Mouse (Mus musculus) heart, postnatal 0 days (tissue): ENCODE measurements around the gene Arhgap42. TPM values are rescaled to one million over a fixed set of nuclear protein-coding genes. Genes with fewer than 3 reads are reported as not detected.

ENCODE experiments used
- ATAC-seq: fragments of 200-750 bp; cut with Nextera tagmentation; 2 replicates; pipeline ENCODE4 v1.8.0; 2017; ENCODE audit warnings: low read depth, moderate number of reproducible peaks, moderate library complexity; ENCODE audit not compliant: insufficient read depth
- DNase-seq: peaks from one replicate; pipeline ENCODE4 v3.0.0-alpha.2; 2016; ENCODE audit warnings: low spot score
- H3K27ac ChIP-seq: fragments of 300-500 bp; sonication (generic); 2 replicates; pipeline ENCODE4 v1.5.1; 2014; ENCODE audit warnings: low read depth, mild to moderate bottlenecking
- H3K27me3 ChIP-seq: fragments of 300-500 bp; sonication (generic); 2 replicates; pipeline ENCODE4 v1.6.1; 2014; ENCODE audit warnings: low read length, mixed read lengths; ENCODE audit not compliant: control insufficient read depth, insufficient read depth
- H3K36me3 ChIP-seq: fragments of 300-500 bp; sonication (generic); replicated peaks from 2 replicates; pipeline ENCODE4 v1.6.1; 2014; ENCODE audit warnings: low read length, mixed read lengths; ENCODE audit not compliant: control insufficient read depth, insufficient read depth
- H3K4me1 ChIP-seq: fragments of 300-500 bp; sonication (generic); 2 replicates; pipeline ENCODE4 v1.6.1; 2014; ENCODE audit warnings: antibody characterized with exemption; ENCODE audit not compliant: control insufficient read depth, insufficient read depth
- H3K4me2 ChIP-seq: fragments of 300-500 bp; sonication (generic); 2 replicates; pipeline ENCODE4 v1.6.1; 2014; ENCODE audit warnings: low read depth, mild to moderate bottlenecking, low read length, moderate library complexity
- H3K4me3 ChIP-seq: fragments of 300-500 bp; sonication (generic); 2 replicates; pipeline ENCODE4 v1.5.1; 2014; ENCODE audit warnings: low read depth, low read length
- H3K9ac ChIP-seq: fragments of 300-500 bp; sonication (generic); replicated peaks from 2 replicates; pipeline ENCODE4 v1.6.1; 2014; ENCODE audit warnings: low read depth, low read length, mixed read lengths
- H3K9me3 ChIP-seq: fragments of 300-500 bp; sonication (generic); replicated peaks from 2 replicates; pipeline ENCODE4 v1.6.1; 2016; ENCODE audit warnings: low read length; ENCODE audit not compliant: control insufficient read depth
- CTCF ChIP-seq: IDR thresholded peaks from 2 replicates; pipeline ENCODE4 v1.5.1; 2016; ENCODE audit warnings: antibody characterized with exemption, control low read depth, low read depth
- EP300 ChIP-seq: IDR thresholded peaks from 2 replicates; pipeline ENCODE4 v1.6.1; 2016; ENCODE audit warnings: antibody characterized with exemption, low read depth
- WGBS: fragments of 180-500 bp; shearing (Covaris S2); extraction: QIAGEN DNeasy Blood & Tissue Kit; methylation state at CpG from one replicate; pipeline ENCODE4 v1.1.7; 2014; 5-methylcytosine and 5-hydroxymethylcytosine counted together
- polyA plus RNA-seq: library from polyadenylated mRNA; unstranded; fragments of >200 nt; fragmentation: Nextera tagmentation; extraction: Ambion mirVana; gene quantifications from 2 replicates; pipeline ENCODE4 v1.2.1, GENCODE M21; 2015
- total RNA-seq: library from RNA; depleted of rRNA; stranded (reverse); fragments of >200 nt; gene quantifications from 2 replicates; pipeline ENCODE4 v1.2.3, GENCODE M21; 2014; ENCODE audit warnings: low replicate concordance

The Arhgap42 gene
- total and polyA plus RNA-seq, 2 experiments from 2014 or later: 4.6 to 8.1 TPM

DNA sequence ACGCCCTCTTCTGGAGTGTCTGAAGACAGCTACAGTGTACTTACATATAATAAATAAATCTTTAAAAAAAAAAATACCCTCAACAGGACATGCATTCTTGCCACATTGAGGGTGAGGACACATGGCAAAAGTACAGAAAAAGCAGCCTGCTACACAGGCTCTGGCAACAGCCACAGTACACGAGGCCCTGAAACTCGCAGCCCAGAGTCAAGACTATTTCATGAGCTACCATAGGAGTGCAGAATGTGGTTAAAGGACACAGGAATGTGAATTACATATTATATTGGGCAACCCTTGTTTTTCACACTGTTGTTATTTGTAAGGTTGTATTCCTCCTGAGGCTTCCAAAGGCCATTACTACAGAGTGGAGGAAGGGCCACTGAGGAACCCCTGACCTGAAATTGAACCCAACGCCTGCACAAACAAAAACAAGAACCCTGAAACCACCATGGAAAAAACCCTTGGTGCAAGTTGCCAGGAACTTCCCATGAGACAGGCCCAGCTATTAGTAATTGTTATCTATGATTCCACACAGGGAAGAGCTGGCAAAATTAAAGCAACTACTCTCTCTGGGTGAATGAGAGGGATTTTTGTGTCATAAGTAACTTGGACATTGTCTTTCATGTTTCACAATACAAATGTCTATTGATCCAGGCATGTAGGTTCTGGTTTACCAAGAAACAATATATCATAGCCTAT is 109.8 kb downstream of the Arhgap42 start:
- TF ChIP-seq EP300: no peak
- no peak for DNase-seq
- Histone ChIP-seq H3K9ac (no peak overlapping the region), H3K4me3 (no peak overlapping the region), H3K9me3 (no peaks in the 10 kb centered on the region; the same call in 1 of the 2 replicates), H3K36me3 (no peaks in the 10 kb centered on the region), H3K4me2 (no peak overlapping the region), H3K27me3 (no peaks in the 10 kb centered on the region), H3K4me1 (peaks cover 8% of the 10 kb centered on the region; the same call in 1 of the 2 replicates), H3K27ac (no peak overlapping the region)
- no peak for ATAC-seq
- WGBS: 78% methylated on average over 4 of the region's 4 CpGs

DNA sequence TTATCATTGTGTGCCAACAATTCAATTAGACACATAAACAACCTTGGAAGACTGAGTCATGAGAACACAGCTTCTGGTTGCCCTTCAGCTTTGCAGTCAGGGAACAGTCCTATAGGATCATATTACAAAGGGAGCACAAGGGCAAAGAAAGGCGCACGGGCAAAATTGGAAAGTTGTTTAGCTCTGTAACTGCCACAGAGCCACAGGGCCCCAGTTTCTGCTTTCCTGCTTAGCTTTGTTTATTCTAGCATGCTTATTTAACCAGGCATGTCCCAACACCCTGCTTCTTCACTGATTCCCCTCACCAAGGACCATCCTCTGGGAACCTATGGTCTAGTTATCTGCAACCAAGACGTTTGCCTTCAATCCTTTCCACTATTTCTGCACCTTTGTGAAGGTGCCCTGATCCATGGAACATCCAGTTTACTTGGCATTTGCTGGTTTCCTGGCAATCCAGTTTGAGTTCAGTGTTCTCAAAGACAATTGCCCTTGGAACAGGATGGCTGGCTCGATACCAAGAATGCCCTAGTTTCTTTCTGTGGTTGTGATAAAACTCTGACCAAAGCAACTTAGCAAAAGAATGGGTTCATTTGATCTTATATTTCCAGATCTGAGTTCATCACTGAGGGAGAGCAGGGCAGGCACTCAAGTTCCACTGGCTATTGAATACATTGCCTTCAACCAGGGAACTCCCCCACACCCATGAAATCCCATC is 111.7 kb downstream of the Arhgap42 start:
- ATAC-seq (no peak), DNase-seq (no peak)
- peaks cover 8% of the 10 kb centered on the region; the same call in 1 of the 2 replicates for H3K4me1 ChIP-seq
- no peaks in the 10 kb centered on the region for H3K9me3 ChIP-seq
- TF ChIP-seq CTCF (no peak), EP300 (no peak)
- no peak overlapping the region for H3K27ac ChIP-seq
- WGBS: 29% methylated on average over 4 of the region's 4 CpGs
- no peak overlapping the region for H3K9ac ChIP-seq
- H3K27me3 ChIP-seq: no peaks in the 10 kb centered on the region
- H3K36me3 ChIP-seq: no peaks in the 10 kb centered on the region
- no peak overlapping the region for H3K4me3 ChIP-seq
- no peak overlapping the region for H3K4me2 ChIP-seq

DNA sequence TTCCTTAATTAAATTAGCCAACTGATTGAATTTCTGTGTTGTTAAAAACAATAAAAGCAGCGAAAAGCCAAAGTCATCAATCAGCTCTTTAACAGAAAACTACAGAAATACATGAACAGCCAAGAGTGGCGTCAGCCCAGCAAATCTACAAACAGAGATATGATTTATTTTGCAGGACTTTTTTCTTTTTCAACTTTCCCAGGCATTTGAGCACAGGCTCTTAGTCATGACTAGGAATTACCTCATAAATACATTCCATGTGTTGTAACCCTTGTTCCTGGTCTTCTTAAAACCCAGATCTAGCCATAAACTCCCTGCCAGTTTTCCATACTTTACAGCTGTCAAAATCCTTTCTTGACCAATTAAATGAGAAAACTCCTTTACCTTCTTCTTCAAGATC is 114.7 kb downstream of the Arhgap42 start:
- Histone ChIP-seq H3K27ac (no peak overlapping the region), H3K9ac (no peak overlapping the region), H3K9me3 (no peaks in the 10 kb centered on the region), H3K4me3 (no peak overlapping the region), H3K27me3 (no peaks in the 10 kb centered on the region), H3K4me1 (peaks cover 8% of the 10 kb centered on the region; the same call in 1 of the 2 replicates), H3K36me3 (no peaks in the 10 kb centered on the region), H3K4me2 (no peak overlapping the region)
- ATAC-seq (no peak), DNase-seq (no peak)
- TF ChIP-seq CTCF (no peak), EP300 (no peak)
- 72% methylated on average over 2 of the region's 2 CpGs for WGBS

DNA sequence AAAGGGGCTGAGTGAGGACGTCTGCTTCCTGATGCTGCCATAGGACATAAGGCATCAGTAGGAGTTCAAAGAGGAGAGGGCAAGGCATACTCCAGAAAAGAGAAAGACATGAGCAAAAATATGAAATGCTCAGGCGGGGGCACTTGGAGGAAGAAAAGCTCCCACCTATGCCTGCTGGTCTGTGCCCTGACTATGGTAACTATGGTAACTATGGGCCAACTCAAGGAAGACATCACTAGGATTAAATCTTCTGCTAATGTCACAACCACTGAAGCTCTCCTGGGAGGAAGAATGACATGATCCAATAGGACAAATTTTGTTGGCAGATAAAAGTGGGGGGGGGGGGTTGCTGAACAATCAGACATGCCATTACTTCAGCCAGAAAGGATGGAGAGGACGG is 124.6 kb downstream of the Arhgap42 start:
- no peaks in the 10 kb centered on the region for H3K27me3 ChIP-seq
- DNase-seq (no peak), ATAC-seq (no peak)
- TF ChIP-seq CTCF (no peak), EP300 (no peak)
- H3K9me3 ChIP-seq: no peaks in the 10 kb centered on the region
- H3K4me3 ChIP-seq: no peak overlapping the region
- 72% methylated on average over 3 of the region's 3 CpGs for WGBS
- H3K27ac ChIP-seq: no peak overlapping the region
- no peaks in the 10 kb centered on the region for H3K36me3 ChIP-seq
- no peak overlapping the region for H3K9ac ChIP-seq
- no peak overlapping the region for H3K4me2 ChIP-seq
- H3K4me1 ChIP-seq: no peaks in the 10 kb centered on the region

DNA sequence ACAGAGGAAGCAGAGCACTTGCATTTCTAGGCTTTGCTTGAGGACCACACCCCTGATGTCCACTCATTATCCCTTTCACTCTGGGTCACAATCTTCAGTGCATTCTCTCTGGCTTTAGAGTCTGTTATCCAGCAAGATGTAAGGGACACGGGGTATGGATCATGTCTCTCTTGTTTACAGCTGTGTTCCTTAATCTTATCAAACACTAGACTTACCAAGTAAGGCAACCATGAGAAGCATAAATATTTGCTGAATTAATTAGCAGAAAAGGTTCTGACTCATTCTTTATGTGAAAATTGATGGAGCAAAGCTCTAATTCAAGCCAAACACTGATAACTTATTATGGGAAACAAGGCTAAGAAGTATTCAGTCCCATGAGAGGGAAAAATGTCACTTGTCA is 125.1 kb downstream of the Arhgap42 start:
- H3K27ac ChIP-seq: no peak overlapping the region
- no peak for TF ChIP-seq EP300
- no peak for TF ChIP-seq CTCF
- no peaks in the 10 kb centered on the region for H3K9me3 ChIP-seq
- DNase-seq (no peak), ATAC-seq (no peak)
- H3K27me3 ChIP-seq: no peaks in the 10 kb centered on the region
- H3K9ac ChIP-seq: no peak overlapping the region
- no peaks in the 10 kb centered on the region for H3K4me1 ChIP-seq
- no peak overlapping the region for H3K4me3 ChIP-seq
- WGBS: 31% methylated on average over 1 of the region's 1 CpGs
- H3K36me3 ChIP-seq: no peaks in the 10 kb centered on the region
- H3K4me2 ChIP-seq: no peak overlapping the region
